Mouse (Mus musculus) neural tube, embryonic 13.5 days (tissue): Measurements from ENCODE around the gene Rock2. TPM values are rescaled to one million over a fixed set of nuclear protein-coding genes. Genes with fewer than 3 reads are reported as not detected.

Source experiments
- ATAC-seq: fragments of 200-750 bp; cut with Nextera tagmentation; 2 replicates; pipeline ENCODE4 v1.8.0; 2017; ENCODE audit warnings: low read depth, mild to moderate bottlenecking, moderate TSS enrichment, moderate library complexity
- H3K27ac ChIP-seq: fragments of 300-500 bp; sonication (generic); replicated peaks from 2 replicates; pipeline ENCODE4 v1.5.1; 2015; ENCODE audit warnings: moderate library complexity, mild to moderate bottlenecking, inconsistent platforms
- H3K27me3 ChIP-seq: fragments of 300-500 bp; sonication (generic); 2 replicates; pipeline ENCODE4 v1.6.1; 2015; ENCODE audit warnings: mild to moderate bottlenecking, inconsistent platforms
- H3K36me3 ChIP-seq: fragments of 300-500 bp; sonication (generic); 2 replicates; pipeline ENCODE4 v1.6.1; 2015; ENCODE audit warnings: mild to moderate bottlenecking, inconsistent platforms
- H3K4me1 ChIP-seq: fragments of 300-500 bp; sonication (generic); replicated peaks from 2 replicates; pipeline ENCODE4 v1.6.1; 2015; ENCODE audit warnings: inconsistent platforms
- H3K4me2 ChIP-seq: fragments of 300-500 bp; sonication (generic); 2 replicates; pipeline ENCODE4 v1.6.1; 2015; ENCODE audit warnings: inconsistent platforms, mild to moderate bottlenecking, moderate library complexity
- H3K4me3 ChIP-seq: fragments of 300-500 bp; sonication (generic); 2 replicates; pipeline ENCODE4 v1.5.1; 2015; ENCODE audit warnings: mild to moderate bottlenecking, inconsistent platforms
- H3K9ac ChIP-seq: fragments of 300-500 bp; sonication (generic); 2 replicates; pipeline ENCODE4 v1.6.1; 2015; ENCODE audit warnings: moderate library complexity, mild to moderate bottlenecking, inconsistent platforms
- H3K9me3 ChIP-seq: fragments of 300-500 bp; sonication (generic); 2 replicates; pipeline ENCODE4 v1.6.1; 2016; ENCODE audit warnings: inconsistent platforms
- WGBS: fragments of 180-500 bp; shearing (Covaris S2); methylation state at CpG from one replicate; pipeline ENCODE4 v1.1.7; 2015; 5-methylcytosine and 5-hydroxymethylcytosine counted together
- polyA plus RNA-seq: library from polyadenylated mRNA; unstranded; fragments of >200 nt; fragmentation: Nextera tagmentation; extraction: Ambion mirVana; gene quantifications from 2 replicates; pipeline ENCODE4 v1.2.1, GENCODE M21; 2015

Rock2 gene
- polyA plus RNA-seq, 1 experiment from 2014 or later = 15.0 TPM

DNA sequence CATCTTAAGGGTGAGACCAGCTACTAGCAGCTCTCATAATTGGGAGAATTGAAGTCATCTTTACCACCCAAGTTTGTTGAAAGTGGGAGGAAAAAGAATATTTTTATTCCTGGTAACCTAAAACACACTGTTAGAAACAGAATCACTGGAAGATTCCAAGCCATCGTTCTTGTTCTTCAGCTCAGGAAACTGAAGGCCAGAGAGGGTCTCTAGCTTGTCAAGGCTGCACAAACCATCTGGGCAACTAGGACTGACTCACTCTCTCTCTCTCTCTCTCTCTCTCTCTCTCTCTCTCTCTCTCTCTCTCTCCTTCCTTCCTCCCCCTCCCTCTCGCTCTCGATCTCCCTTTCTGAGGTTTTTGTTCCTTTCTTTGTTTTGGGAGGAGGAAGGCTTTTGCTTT lies 33.7 kb upstream of the Rock2 start:
- no peak for ATAC-seq
- no peak overlapping the region for H3K27ac ChIP-seq
- H3K9me3 ChIP-seq = no peaks in the 10 kb centered on the region
- H3K9ac ChIP-seq = no peak overlapping the region
- H3K4me3 ChIP-seq = no peak overlapping the region
- no peaks in the 10 kb centered on the region for H3K27me3 ChIP-seq
- WGBS = 82% methylated on average over 3 of the region's 3 CpGs
- H3K36me3 ChIP-seq = no peaks in the 10 kb centered on the region
- H3K4me2 ChIP-seq = no peak overlapping the region
- H3K4me1 ChIP-seq = peaks cover 8% of the 10 kb centered on the region

- H3K9ac ChIP-seq = no peak overlapping the region
- H3K4me3 ChIP-seq = no peak overlapping the region
- H3K27ac ChIP-seq = no peak overlapping the region
- no peaks in the 10 kb centered on the region for H3K27me3 ChIP-seq
- WGBS = 89% methylated on average over 4 of the region's 4 CpGs
- no peaks in the 10 kb centered on the region for H3K9me3 ChIP-seq
- H3K4me2 ChIP-seq = no peak overlapping the region
- H3K36me3 ChIP-seq = no peaks in the 10 kb centered on the region
- ATAC-seq = no peak
- H3K4me1 ChIP-seq = peaks cover 11% of the 10 kb centered on the region
These were observed 30.2 kb upstream of the Rock2 start for GRCm38 (mm10) chr12:16864477-16864876.

DNA sequence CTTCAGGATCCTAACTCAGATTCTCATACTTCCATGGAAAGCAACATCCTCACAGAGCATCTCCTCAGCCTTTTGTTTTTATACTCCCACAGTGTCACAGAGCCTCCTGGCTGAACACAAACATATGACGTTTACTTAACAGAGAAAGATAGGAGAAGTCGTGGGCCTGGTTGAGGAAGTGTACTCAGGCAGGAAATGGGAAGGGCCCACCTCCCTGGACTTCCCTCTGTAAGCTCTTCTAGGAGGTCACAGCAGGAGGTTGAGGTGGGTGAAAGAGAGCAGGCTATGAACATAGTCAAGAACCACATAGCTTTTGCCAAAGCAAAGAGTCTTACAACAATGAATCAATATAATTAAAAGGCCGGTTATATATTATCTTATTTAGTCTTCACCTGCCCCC lies 28.8 kb upstream of the Rock2 start:
- H3K9ac ChIP-seq = no peak overlapping the region
- no peak overlapping the region for H3K27ac ChIP-seq
- no peaks in the 10 kb centered on the region for H3K9me3 ChIP-seq
- no peaks in the 10 kb centered on the region for H3K36me3 ChIP-seq
- 76% methylated on average over 3 of the region's 3 CpGs for WGBS
- no peak overlapping the region for H3K4me3 ChIP-seq
- ATAC-seq = no peak
- no peak overlapping the region for H3K4me2 ChIP-seq
- H3K4me1 ChIP-seq = peaks cover 23% of the 10 kb centered on the region
- H3K27me3 ChIP-seq = no peaks in the 10 kb centered on the region

DNA sequence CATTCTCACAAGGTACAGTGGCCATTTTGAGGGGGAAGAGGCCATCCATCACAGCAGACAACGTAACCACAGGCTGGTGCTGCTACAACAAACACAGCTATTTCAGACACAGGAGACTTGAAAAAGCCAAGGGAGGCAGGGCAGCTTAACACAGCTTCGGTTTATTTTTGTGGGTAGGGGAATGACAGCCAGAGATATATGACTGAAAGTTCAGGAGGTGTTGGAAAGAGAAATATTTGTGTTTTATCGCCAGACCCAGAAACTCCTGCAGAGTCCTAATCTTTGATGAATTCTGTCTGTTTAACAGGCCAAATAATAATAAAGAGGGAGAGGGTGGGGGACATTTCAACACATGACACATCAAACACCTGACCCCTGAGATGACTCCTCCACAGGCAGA lies 28.2 kb upstream of the Rock2 start:
- no peaks in the 10 kb centered on the region for H3K9me3 ChIP-seq
- H3K27me3 ChIP-seq = no peaks in the 10 kb centered on the region
- whole genome bisulfite sequencing = 59% methylated on average over 3 of the region's 3 CpGs
- H3K27ac ChIP-seq = no peak overlapping the region
- H3K4me3 ChIP-seq = no peak overlapping the region
- no peaks in the 10 kb centered on the region for H3K36me3 ChIP-seq
- H3K4me1 ChIP-seq = peaks cover 23% of the 10 kb centered on the region
- ATAC-seq = no peak
- no peak overlapping the region for H3K9ac ChIP-seq
- no peak overlapping the region for H3K4me2 ChIP-seq

- Histone ChIP-seq H3K9me3 (no peaks in the 10 kb centered on the region), H3K36me3 (no peaks in the 10 kb centered on the region), H3K27me3 (no peaks in the 10 kb centered on the region), H3K9ac (no peak overlapping the region), H3K4me1 (peaks cover 23% of the 10 kb centered on the region), H3K4me2 (no peak overlapping the region), H3K4me3 (no peak overlapping the region), H3K27ac (no peak overlapping the region)
- 52% methylated on average over 7 of the region's 7 CpGs for WGBS
- no peak for ATAC-seq
These were observed 27.4 kb upstream of the Rock2 start for GRCm38 (mm10) chr12:16867306-16867705.

DNA sequence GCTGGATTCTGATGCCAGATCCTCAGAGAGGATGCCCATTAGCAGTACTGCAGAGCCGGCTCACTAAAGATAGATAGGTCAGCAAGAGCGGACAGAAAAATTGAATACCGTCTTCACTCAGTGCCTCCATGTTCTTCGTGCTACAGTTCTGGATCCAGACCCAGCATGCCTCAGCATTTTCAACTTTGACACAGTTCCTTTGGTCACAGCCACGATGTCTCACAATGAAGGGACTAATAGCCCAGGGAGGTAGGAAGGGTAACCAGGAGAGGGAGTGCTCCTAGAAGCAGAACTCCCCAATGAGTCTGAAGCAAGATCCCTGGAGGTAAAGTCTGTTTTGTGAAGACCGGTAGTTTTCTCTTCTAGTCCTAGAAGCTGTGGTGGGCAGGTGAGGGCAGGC lies 26.1 kb upstream of the Rock2 start:
- Histone ChIP-seq H3K27me3 (no peaks in the 10 kb centered on the region), H3K27ac (no peak overlapping the region), H3K4me1 (peaks cover 23% of the 10 kb centered on the region), H3K9me3 (no peaks in the 10 kb centered on the region), H3K4me2 (no peak overlapping the region), H3K4me3 (no peak overlapping the region), H3K36me3 (no peaks in the 10 kb centered on the region), H3K9ac (no peak overlapping the region)
- ATAC-seq = no peak
- 75% methylated on average over 6 of the region's 6 CpGs for WGBS

DNA sequence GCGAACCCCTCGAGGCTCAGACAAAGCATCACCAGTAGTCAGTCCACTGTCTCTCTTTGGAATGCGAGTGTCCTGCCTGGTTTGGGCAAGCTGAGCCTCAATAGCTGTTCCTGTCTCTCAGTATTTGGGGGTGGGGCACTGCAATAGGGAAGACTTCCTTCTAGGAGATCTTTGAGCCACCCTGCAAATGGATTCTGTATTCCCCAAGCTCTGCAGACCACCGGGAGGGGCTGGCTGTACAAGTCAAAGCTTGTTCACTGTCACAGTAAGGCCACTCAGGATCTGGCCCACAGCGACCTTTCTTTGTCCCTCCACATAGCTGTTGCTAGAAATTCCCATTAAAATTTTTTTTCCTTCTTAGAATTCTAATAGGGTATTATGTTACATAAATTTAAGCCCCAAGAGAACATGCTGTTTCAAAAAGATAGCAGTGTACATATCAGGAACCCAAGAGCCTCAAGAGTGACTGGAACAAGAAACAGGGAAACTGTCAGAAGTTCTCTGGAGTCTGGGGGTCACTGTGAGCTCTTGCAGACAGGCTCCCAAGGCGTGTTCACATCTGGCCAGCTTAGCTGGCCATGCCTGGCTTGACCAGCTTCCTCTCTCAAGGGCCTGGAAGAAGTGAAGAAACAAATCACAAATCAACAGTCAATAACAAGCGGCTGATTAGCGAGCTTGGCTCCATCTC lies 25.5 kb upstream of the Rock2 start:
- no peak for ATAC-seq
- H3K9me3 ChIP-seq = no peaks in the 10 kb centered on the region
- H3K27me3 ChIP-seq = no peaks in the 10 kb centered on the region
- H3K4me2 ChIP-seq = no peak overlapping the region
- H3K4me1 ChIP-seq = peaks cover 23% of the 10 kb centered on the region
- H3K4me3 ChIP-seq = no peak overlapping the region
- 73% methylated on average over 8 of the region's 8 CpGs for WGBS
- no peak overlapping the region for H3K9ac ChIP-seq
- H3K27ac ChIP-seq = peak overlapping the region; percentile 75; the same call in 1 of the 2 replicates
- H3K36me3 ChIP-seq = no peaks in the 10 kb centered on the region

GRCm38 (mm10) chr12:16869870-16870404 lies 24.8 kb upstream of the Rock2 start:
- WGBS = 53% methylated on average over 9 of the region's 9 CpGs

DNA sequence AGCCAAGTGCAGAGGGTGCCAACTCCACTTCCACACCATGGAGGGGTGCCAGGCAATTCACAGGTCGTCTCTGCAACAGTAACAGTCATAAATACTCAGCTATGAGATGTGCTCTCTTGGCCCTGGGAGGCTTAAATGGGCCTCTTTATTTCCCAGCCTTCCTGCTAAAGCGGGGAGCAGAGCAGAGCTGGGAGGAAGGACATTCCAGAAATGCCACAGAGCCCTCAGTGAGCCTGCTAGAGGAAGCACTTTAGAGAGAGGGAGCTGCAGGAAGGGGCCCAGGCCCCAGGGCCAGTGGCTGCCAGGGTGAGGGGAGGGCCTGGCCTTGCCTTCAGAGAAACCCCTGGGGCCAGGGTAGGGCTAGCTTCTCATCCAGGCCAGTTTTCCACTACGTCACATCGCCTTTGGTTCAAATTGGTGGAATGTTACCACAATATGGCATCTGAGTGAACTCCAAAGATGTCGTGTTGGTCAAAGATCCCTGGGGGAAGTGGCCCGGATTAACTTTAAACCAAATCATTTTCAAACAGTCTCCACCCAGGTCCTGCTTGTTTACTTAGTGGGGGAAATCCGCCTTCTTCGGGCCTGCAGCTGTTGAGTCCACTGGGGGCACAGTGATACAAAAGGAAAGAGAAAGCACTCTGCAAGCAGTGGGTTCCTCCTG lies 24.2 kb upstream of the Rock2 start:
- 45% methylated on average over 8 of the region's 8 CpGs for WGBS
- H3K27me3 ChIP-seq = no peaks in the 10 kb centered on the region
- H3K4me2 ChIP-seq = no peak overlapping the region
- peaks cover 30% of the 10 kb centered on the region for H3K4me1 ChIP-seq
- no peak overlapping the region for H3K9ac ChIP-seq
- H3K9me3 ChIP-seq = no peaks in the 10 kb centered on the region
- peak overlapping the region; percentile 75 for H3K27ac ChIP-seq
- no peak overlapping the region for H3K4me3 ChIP-seq
- H3K36me3 ChIP-seq = no peaks in the 10 kb centered on the region
- ATAC-seq = peak; percentile 54

More at GRCm38 (mm10) chr12:16869870-16870404, 24.8 kb upstream of the Rock2 start:
- no peak overlapping the region for H3K4me2 ChIP-seq
- H3K36me3 ChIP-seq = no peaks in the 10 kb centered on the region
- H3K4me3 ChIP-seq = no peak overlapping the region
- peak; percentile 36; the same call in 1 of the 2 replicates for ATAC-seq
- peak overlapping the region; percentile 75 for H3K27ac ChIP-seq
- H3K4me1 ChIP-seq = peaks cover 26% of the 10 kb centered on the region
- no peaks in the 10 kb centered on the region for H3K27me3 ChIP-seq
- H3K9ac ChIP-seq = no peak overlapping the region
- no peaks in the 10 kb centered on the region for H3K9me3 ChIP-seq

GRCm38 (mm10) chr12:16872006-16872405 lies 22.7 kb upstream of the Rock2 start:
- no peaks in the 10 kb centered on the region for H3K9me3 ChIP-seq
- H3K36me3 ChIP-seq = no peaks in the 10 kb centered on the region
- no peak for ATAC-seq
- no peak overlapping the region for H3K27ac ChIP-seq
- 89% methylated on average over 1 of the region's 1 CpGs for WGBS
- H3K4me3 ChIP-seq = no peak overlapping the region
- H3K4me2 ChIP-seq = no peak overlapping the region
- H3K27me3 ChIP-seq = no peaks in the 10 kb centered on the region
- peaks cover 30% of the 10 kb centered on the region for H3K4me1 ChIP-seq
- H3K9ac ChIP-seq = no peak overlapping the region

DNA sequence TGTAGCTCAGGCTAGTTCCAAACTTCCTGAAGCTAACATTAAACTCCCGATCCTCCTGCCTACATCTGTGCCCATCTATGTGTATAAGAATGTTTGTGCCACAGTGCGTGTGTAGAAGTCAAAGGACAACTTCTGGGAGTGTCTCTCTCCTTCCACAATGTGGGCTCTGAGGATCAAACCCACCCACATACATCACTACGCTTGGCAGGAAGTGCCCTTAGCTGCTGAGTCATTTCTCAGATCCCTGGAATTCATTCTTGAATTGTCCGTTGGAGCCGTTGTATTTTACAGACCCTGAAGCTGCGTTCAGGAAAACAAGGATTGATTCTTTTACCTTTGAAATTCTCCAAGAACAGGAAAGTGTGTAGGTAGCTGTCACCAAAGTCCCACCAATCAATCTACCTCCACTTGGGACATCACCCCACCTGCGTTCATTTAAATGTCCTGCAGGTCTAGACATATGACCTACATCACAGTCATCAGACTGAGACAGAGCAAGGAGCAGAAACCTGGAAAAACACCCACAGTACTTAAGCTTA lies 21.7 kb upstream of the Rock2 start:
- H3K36me3 ChIP-seq = no peaks in the 10 kb centered on the region
- WGBS = 80% methylated on average over 7 of the region's 7 CpGs

DNA sequence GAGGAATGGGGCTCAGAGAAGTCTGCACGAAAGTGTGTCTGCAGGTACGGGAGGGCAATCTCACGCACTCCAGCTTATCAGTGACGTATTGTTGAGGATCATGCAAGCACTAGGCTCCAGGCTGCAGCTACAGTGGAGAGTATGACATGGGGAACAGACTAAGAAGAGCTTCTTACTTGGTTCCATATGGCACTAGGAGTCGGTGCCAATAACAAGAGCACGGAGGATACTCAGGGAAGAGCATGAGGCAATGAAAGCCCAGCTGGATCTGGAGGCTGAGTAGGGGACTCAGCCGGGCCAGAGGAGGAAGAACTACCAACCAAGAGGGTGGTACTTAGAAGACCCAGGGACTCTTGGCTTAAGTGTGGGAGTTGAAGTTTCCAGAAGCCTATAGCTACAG lies 21.1 kb upstream of the Rock2 start:
- no peak overlapping the region for H3K4me2 ChIP-seq
- no peak for ATAC-seq
- peaks cover 34% of the 10 kb centered on the region for H3K4me1 ChIP-seq
- no peak overlapping the region for H3K9ac ChIP-seq
- H3K9me3 ChIP-seq = no peaks in the 10 kb centered on the region
- no peak overlapping the region for H3K4me3 ChIP-seq
- 92% methylated on average over 7 of the region's 7 CpGs for WGBS
- H3K27me3 ChIP-seq = no peaks in the 10 kb centered on the region
- no peaks in the 10 kb centered on the region for H3K36me3 ChIP-seq
- no peak overlapping the region for H3K27ac ChIP-seq

More for the DNA sequence above, 21.7 kb upstream of the Rock2 start:
- Histone ChIP-seq H3K4me2 (no peak overlapping the region), H3K27ac (no peak overlapping the region), H3K4me3 (no peak overlapping the region), H3K4me1 (peaks cover 36% of the 10 kb centered on the region), H3K27me3 (no peaks in the 10 kb centered on the region), H3K9ac (no peak overlapping the region), H3K9me3 (no peaks in the 10 kb centered on the region)
- ATAC-seq = no peak
